Mouse (Mus musculus): ENCODE results near the gene Fbxo17.

Fbxo17 gene

GRCm38 (mm10) chr7:28719650-28720049, 3.0 kb downstream of the Fbxo17 start:
- no peak for DNase-seq

DNA sequence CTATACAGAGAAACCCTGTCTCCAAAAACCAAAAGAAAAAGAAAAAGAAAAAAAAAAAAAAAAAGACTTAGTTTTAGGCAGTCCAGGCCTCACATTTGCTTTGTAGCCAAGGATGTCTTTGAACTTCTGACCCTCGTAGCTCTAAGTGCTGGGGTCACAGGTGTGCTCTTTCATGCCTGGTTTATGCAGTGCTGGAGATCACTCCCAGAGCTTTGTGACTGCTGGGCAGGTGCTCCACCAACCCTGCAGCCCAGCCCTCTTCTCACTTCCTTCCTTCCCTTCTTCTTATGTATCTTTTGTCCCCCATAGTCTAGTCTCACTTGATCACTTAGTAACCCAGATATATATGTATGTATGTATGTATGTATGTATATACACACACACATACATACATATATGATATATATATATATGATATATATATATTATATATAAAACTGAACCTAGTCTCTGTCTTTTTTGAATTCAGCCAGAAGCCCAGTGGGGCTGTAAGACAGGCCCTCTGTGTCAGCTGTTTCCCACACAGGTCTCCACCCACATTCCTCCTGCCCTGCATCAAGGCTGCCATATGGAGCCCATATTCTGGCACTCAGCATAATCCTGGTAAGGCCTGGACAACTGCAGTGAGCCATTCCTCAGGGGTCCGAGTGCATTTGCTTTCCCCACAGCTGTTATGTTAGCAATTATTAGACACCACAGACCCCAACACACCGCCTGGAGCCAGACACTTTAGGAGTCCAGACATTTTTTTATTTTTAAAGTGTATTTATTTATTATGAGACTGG, 4.3 kb downstream of the Fbxo17 start:
- DNase-seq = no peak

DNA sequence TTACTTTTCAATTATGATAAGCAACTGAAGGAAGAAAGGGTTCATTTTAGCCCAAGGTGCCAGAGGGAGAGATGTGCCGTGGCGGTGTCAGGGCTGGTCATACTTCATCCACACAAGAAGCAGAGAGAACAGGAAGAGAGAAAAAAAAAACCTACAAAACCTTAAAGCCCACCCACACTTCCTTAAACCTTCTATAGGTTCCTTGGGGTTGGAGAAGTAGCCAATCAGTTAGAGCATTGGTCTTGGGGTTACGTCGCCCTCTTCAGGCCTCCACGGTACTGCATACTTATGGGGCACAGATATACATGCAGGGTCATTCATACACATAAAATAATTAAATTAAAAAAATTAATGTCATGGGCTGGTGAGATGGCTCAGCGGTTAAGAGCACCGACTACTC, 5.5 kb downstream of the Fbxo17 start:
- DNase-seq = no peak

- DNase-seq = no peak
These were observed 8.0 kb downstream of the Fbxo17 start for GRCm38 (mm10) chr7:28724613-28725012.

GRCm38 (mm10) chr7:28726600-28726999, 10.0 kb downstream of the Fbxo17 start:
- DNase-seq = peak; percentile 82

GRCm38 (mm10) chr7:28727649-28728340, 11.2 kb downstream of the Fbxo17 start:
- no peak for DNase-seq

DNA sequence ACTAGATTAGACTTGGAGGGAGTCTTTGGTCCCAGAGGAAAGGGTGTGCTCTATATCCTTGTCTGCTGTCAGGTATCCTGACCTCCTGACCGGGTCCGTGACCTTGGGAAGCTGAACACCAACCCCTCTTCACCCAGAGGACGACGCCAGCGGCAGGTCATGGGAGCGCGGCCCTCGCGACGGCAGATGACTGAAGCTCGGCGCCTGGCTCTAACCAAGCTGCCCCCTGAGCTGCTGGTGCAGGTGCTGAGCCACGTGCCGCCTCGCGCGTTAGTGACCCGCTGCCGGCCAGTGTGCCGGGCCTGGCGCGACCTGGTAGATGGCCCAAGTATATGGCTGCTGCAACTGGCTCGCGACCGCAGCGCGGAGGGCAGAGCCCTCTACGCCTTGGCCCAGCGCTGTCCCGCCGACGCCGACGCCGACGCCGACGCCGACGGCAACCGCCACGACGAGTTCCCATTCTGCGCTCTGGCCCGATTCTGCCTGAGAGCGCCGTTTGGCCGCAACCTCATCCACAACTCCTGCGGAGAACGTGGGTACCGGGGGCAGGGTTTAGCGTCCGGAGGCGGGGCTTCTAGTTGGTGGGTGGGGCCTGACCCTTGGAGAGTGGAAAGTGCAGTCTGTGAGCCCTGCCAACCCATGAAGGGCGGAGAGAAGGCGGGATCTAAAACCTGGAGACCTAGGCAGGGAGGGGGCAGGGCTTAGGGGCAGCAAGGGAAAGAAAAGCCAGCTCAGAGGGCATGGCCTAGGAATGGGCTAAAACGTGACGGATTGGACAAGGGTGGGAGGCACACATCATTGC, 15.9 kb downstream of the Fbxo17 start:
- DNase-seq = peak; percentile 82

DNA sequence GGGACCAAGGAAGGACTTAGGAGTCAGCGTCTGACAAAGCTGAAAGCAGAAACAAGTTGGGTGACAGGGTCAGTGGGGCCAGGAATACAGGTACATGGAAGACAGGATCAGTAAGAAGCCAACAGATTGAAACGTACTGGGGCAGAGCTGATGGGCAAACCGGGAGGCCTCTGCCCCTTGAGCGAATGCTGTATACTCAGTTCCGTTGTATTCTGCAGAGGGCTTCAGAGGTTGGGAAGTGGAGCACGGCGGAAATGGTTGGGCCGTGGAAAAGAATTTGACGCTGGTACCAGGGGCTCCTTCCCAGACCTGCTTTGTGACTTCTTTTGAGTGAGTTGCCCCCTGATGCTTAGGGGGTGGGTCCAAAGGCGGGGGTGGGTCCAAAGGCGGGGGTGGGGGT, 16.6 kb downstream of the Fbxo17 start:
- DNase-seq = no peak

DNA sequence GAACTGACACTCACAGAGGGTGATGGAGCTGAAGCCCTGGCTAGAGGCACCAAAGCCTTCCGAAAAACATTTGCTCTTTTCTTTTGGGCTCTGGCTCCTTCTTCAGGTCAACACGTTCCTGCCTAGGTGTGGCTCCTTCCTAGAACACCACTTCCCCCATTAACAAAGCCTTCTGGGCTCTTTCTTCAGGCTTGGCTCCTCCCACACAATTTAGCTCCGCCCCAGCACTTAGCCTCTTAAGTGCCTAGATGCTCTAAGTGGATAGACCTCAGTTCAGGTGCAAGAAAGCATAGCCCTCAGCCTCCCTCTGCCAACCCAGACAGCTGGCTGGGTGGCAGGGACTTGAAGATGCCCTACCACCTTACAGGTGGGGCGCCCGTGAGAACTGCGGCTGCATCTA, 19.1 kb downstream of the Fbxo17 start:
- no peak for DNase-seq

GRCm38 (mm10) chr7:28739829-28740228, 23.2 kb downstream of the Fbxo17 start:
- DNase-seq = peak; percentile 53

DNA sequence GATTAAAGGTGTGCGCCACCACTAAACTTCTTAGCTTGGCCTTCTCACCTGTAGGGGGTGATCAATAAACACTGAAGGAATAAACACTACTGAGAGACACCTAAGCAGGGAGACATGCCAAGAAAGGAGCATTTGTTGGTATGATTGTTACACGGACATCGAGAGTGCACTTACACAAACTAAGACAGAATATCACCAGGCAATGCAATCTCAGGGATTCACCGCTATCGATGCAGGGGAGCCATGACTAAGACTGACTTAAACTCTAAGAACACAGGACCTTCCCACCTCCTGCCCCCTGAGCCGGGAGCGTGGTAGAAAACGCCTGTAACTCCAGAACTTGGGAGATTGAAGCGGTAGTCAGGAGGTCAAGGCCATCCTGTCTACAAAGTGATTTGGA, 24.3 kb downstream of the Fbxo17 start:
- DNase-seq = no peak

GRCm38 (mm10) chr7:28741368-28741708, 24.7 kb downstream of the Fbxo17 start:
- DNase-seq = no peak

GRCm38 (mm10) chr7:28741709-28742438, 25.3 kb downstream of the Fbxo17 start, which contains the start of the genes Mrps12 and Sars2:
Gene Mrps12, minus strand, starts transcription at chr7:28741820.
Gene Sars2, plus strand, starts transcription at chr7:28741992.
- peak; percentile 97 for DNase-seq

DNA sequence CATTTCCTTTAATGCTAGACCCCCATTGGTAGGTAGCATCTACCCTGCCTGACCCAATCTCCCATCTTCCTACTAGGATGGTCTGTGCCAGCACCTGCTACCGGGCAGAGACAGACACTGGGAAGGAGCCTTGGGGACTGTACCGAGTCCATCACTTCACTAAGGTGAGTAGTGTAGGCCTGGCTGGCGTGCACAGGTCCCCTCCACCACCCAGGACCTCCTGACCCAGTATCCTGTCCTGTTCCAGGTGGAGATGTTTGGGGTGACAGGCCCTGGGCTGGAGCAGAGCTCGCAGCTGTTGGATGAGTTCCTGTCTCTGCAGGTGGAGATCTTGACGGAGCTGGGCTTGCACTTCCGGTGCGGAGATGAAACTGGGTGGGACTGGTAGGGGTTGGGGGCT, 33.3 kb downstream of the Fbxo17 start:
- no peak for DNase-seq

- DNase-seq = no peak
These were observed 39.5 kb downstream of the Fbxo17 start, which contains the start of gene Ccer2 for GRCm38 (mm10) chr7:28756079-28756478. Gene Ccer2, plus strand, starts transcription at chr7:28756174.

DNA sequence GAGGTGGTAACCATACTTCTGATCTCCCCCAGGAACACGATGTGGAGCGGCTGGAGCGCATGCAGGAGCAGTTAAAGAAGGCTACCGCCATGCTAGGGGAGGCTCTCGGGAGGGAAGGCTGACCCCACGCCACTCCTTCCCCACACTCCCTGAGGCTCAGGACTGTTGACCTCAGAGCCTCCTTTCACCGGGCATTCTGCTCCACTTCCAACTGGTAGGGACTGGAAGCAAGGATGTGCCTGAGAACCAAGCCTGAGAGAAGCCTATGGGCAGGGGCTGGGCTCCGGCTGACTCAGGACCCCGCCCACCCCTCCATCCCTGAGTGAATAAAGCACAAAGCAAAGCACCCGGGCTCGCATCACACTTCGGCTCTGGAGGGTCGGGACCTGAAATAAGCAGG, 42.0 kb downstream of the Fbxo17 start:
- DNase-seq = no peak

DNA sequence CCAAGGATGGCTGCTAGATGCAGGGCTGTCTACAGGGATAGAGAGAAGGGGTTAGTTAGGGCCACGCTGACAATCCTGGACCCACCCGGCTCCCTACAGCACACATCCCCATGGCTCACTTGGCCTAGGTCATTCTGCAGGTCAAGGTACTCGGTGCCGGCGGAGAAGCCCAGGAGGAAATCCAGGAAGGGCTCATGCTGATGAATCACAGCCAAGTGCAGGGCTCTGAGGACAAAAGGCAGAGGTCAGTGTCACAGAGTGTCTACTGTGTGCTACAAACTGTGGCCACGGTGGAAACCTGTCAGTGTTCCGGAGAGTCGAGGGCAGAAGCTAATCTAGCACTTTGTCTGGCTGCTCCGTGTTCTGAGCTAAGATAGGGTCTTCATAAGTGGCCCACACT, 45.3 kb downstream of the Fbxo17 start:
- no peak for DNase-seq

DNA sequence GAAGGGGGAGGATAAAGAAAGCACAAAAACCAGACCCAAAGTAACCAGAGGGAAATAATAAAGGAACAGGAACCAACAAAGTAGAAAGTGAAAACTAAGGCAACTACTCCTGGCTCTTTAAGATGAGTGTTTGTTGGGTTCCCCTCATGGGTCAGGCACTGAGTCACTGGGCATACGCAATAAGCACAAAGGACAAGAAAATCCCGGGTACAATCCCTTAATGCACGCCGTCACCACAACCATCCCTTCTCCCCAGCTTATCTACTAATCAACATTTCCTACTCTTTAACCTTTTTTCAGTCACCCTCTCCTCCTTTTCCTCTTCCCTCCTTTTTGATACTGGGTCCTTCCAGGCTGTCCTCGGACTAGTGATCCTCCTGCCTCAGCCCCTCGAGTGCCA, 48.6 kb downstream of the Fbxo17 start:
- DNase-seq = no peak

DNA sequence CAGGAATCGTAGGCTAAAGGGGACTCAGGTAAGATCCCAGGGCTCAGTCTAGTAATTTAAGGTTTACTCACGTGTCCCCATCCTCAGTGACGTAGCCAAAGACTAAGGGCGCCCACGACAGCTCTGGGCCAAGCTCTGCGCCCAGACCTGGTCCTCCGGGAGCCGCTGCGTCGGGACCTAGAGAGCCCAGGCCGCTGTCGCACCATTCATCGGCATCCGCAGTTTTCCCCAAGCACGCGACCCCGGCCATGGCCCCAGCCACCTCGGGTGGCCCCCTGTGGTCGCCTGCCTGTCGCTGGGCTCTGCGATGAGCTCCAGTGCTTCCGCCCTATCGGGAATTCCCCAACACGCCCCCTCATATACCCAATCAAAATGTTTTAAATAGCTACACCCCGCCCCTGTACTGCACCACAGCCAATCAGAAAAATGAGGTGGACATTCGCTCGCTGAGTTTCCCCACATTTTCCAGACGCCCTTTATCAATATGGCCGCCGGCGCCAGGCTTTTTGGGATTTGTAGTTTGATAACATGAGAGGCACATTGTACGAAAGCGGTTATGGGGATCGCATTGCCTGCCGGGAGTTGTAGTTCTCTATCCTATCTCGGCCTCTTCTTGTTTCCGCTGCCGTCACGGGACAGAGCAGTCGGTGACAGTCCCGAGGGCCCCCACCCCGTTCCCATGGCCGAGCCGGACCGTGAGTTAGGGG, 49.7 kb downstream of the Fbxo17 start, which contains the start of gene Sirt2:
Gene Sirt2 (plus strand): TSS at position 563 of the 707 bp plus-strand sequence.
- DNase-seq = peak; percentile 99

- DNase-seq = no peak
These were observed 50.3 kb downstream of the Fbxo17 start for GRCm38 (mm10) chr7:28766910-28767309.

DNA sequence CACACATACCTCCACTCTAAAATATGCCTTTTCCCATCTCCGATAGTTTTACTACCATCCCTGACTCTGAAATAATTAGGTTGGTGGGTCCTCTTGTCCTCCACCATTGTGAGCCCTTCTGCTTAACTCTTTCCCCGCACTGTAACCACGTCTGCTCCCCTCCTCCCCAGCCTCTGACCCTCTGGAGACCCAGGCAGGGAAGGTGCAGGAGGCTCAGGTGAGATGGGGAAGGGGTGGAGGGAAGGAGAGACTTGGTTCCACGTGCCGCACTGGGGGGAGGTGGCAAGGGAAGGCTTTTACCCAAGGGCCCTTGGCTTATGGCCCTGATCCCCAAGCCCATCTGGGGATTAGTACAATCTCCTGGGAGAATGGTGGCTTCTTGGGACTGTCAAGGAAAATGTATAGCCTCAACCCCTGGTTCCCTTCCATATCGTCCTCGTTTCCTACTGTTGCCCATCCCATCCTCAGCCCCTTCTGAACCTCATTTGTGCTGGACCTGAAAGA, 50.9 kb downstream of the Fbxo17 start, which contains the start of gene Nfkbib:
Gene Nfkbib (minus strand): TSS at position 51 of the 504 bp plus-strand sequence.
- peak; percentile 68 for DNase-seq
